Mouse (Mus musculus): Measurements from ENCODE around the gene Gm20517. TPM values are rescaled to one million over a fixed set of nuclear protein-coding genes. Genes with fewer than 3 reads are reported as not detected.

Gm20517 gene
- total RNA-seq, 2 experiments from 2014 or later, result 3.4 to 3.7 TPM

GRCm38 (mm10) chr17:47708972-47709371 is 97.6 kb downstream of the Gm20517 start:
- DNase-seq, result no peak

GRCm38 (mm10) chr17:47710036-47710435 is 98.6 kb downstream of the Gm20517 start:
- no peak for DNase-seq

GRCm38 (mm10) chr17:47711883-47712282 is 100.5 kb downstream of the Gm20517 start:
- no peak for DNase-seq

- DNase-seq, result no peak
Measured at GRCm38 (mm10) chr17:47712889-47713571, 101.6 kb downstream of the Gm20517 start.

GRCm38 (mm10) chr17:47715037-47715436 is 103.6 kb downstream of the Gm20517 start:
- no peak for DNase-seq

GRCm38 (mm10) chr17:47721183-47721582 is 109.8 kb downstream of the Gm20517 start:
- no peak for DNase-seq

- no peak for DNase-seq
Measured at GRCm38 (mm10) chr17:47726566-47726965, 115.2 kb downstream of the Gm20517 start, which contains the start of gene Pgc. Gene Pgc, plus strand, starts transcription at chr17:47726842.

GRCm38 (mm10) chr17:47730633-47731575 is 119.5 kb downstream of the Gm20517 start:
- DNase-seq, result no peak

Other genes with a start within 250 kb of the Gm20517 start
- 10 to 100 TPM; 37.5 to 52.8 TPM for gene Mrps10, start 242.7 kb upstream of the Gm20517 start, total RNA-seq (2021)
- 1 to 10 TPM in 1 of 2 experiments, under 1 TPM in 1; 0.60 to 2.4 TPM for gene Guca1b, start 226.2 kb upstream of the Gm20517 start, total RNA-seq (2021)
- 1 to 10 TPM; 1.2 to 1.7 TPM for gene Guca1a, start 211.0 kb upstream of the Gm20517 start, total RNA-seq (2021)
- gene AI661453, start 175.0 kb upstream of the Gm20517 start, total RNA-seq (2021), result under 1 TPM; 0.23 to 0.60 TPM
- gene 1700001C19Rik, start 174.2 kb upstream of the Gm20517 start, total RNA-seq (2021), result not detected
- gene Taf8, start 109.3 kb upstream of the Gm20517 start, total RNA-seq (2021), result 10 to 100 TPM; 18.5 to 21.2 TPM
- gene Ccnd3, start 106.5 kb upstream of the Gm20517 start, total RNA-seq (2021), result 100 to 1,000 TPM; 408 to 430 TPM
- 10 to 100 TPM; 18.7 to 24.8 TPM for gene Bysl, start 97 bp upstream of the Gm20517 start, total RNA-seq (2021)
- gene Med20, start within 50 bp of the Gm20517 start, total RNA-seq (2021), result 10 to 100 TPM; 39.5 to 40.0 TPM
- 1 to 10 TPM; 4.1 to 5.6 TPM for gene Usp49, start 19.1 kb downstream of the Gm20517 start, total RNA-seq (2021)
- 100 to 1,000 TPM; 229 to 241 TPM for gene Tomm6, start 76.8 kb downstream of the Gm20517 start, total RNA-seq (2021)
- gene Frs3, start 77.4 kb downstream of the Gm20517 start, total RNA-seq (2021), result 1 to 10 TPM; 2.8 to 5.4 TPM
- under 1 TPM; 0.40 to 0.86 TPM for gene Gm21981, start 82.9 kb downstream of the Gm20517 start, total RNA-seq (2021)
- 1 to 10 TPM; 3.0 to 3.1 TPM for gene Prickle4, start 83.1 kb downstream of the Gm20517 start, total RNA-seq (2021)
- gene Pgc, start 115.3 kb downstream of the Gm20517 start, total RNA-seq (2021), result not detected
- 10 to 100 TPM; 18.6 to 18.9 TPM for gene Tfeb, start 125.4 kb downstream of the Gm20517 start, total RNA-seq (2021)
- gene Mdfi, start 223.1 kb downstream of the Gm20517 start, total RNA-seq (2021), result 1 to 10 TPM; 1.4 to 2.4 TPM

Measured in adrenal gland, postnatal 36 days (tissue).